In genomic region chr8:117367441-117367840, GRCm38 (mm10) we compare ENCODE assay signal across 20 mouse cellular contexts.
DNase-seq lines count a peak whose midpoint lies in the region; ATAC-seq and TF ChIP-seq lines count a peak whose summit lies in the region.
"Had no signal": no experiment of that assay in that cellular context is flagged by ENCODE, and none has a peak within 500 bp of the region (broad histone marks: within the 10 kb centered on the region; RNA-seq: fewer than 3 reads in every experiment).

No protein-coding gene starts in this region.

- ATAC-seq in granulocyte monocyte progenitor cell, adult 5-6 weeks (replicated peaks; ENCODE audit: poor library complexity, severe bottlenecking) = peak; percentile 57
- peak; percentile 66 for ATAC-seq in lung, postnatal 0 days
- no peak for ATAC-seq in intestine, embryonic 16.5 days
- ATAC-seq: forebrain, embryonic 14.5 days; hindbrain, embryonic 16.5 days; intestine, postnatal 0 days had no signal

- no peaks in the 10 kb centered on the region for H3K27me3 ChIP-seq in lung, postnatal 0 days (replicated peaks; ENCODE audit: insufficient read depth, low read length)
- H3K27me3 ChIP-seq in megakaryocyte, embryonic 14.5 days (replicated peaks) = no peaks in the 10 kb centered on the region
- no peaks in the 10 kb centered on the region for H3K27me3 ChIP-seq in intestine, embryonic 16.5 days (replicated peaks; ENCODE audit: control insufficient read depth, insufficient read depth, low read length)
- H3K27me3 ChIP-seq: embryonic facial prominence, embryonic 12.5 days; limb, embryonic 13.5 days; neural tube, embryonic 13.5 days had no signal

- peak; percentile 47 for DNase-seq in 416B (ENCODE audit: low read depth)
- DNase-seq in lung, postnatal 0 days (ENCODE audit: low spot score) = peak; percentile 88
- DNase-seq in spleen, postnatal 4 days (ENCODE audit: low spot score in 2 of 2) = no peak
- DNase-seq in right cerebral cortex, postnatal 36 days (ENCODE audit: low spot score in 2 of 2) = no peak
- DNase-seq: adrenal gland, adult 2 months; cerebellum, adult 8-10 months; gastrocnemius, adult 2 months; heart, postnatal 4 days; right cerebral cortex, postnatal 14 days had no signal

- peaks cover 68% of the 10 kb centered on the region for H3K4me1 ChIP-seq in lung, postnatal 0 days (ENCODE audit: insufficient read depth, low read depth, low read length)
- peaks cover 100% of the 10 kb centered on the region for H3K4me1 ChIP-seq in megakaryocyte, embryonic 14.5 days
- H3K4me1 ChIP-seq in intestine, embryonic 16.5 days (ENCODE audit: control insufficient read depth, insufficient read depth, low read length) = peaks cover 59% of the 10 kb centered on the region

- H3K27ac ChIP-seq in lung, postnatal 0 days (ENCODE audit: low read length) = peak overlapping the region; percentile 11; the same call in 1 of the 2 replicates
- H3K27ac ChIP-seq in intestine, embryonic 16.5 days (ENCODE audit: low read length) = no peak overlapping the region
- H3K27ac ChIP-seq: embryonic facial prominence, embryonic 12.5 days; gastrocnemius, adult 2 months; limb, embryonic 13.5 days; liver, embryonic 14.5 days; midbrain, embryonic 10.5 days had no signal

- H3K36me3 ChIP-seq in lung, postnatal 0 days (ENCODE audit: insufficient read depth, low read length) = no peaks in the 10 kb centered on the region
- peaks cover 67% of the 10 kb centered on the region for H3K36me3 ChIP-seq in megakaryocyte, embryonic 14.5 days (replicated peaks; ENCODE audit: low read length)
- H3K36me3 ChIP-seq in intestine, embryonic 16.5 days (ENCODE audit: control insufficient read depth, insufficient read depth, low read length) = no peaks in the 10 kb centered on the region
- H3K36me3 ChIP-seq: embryonic facial prominence, embryonic 12.5 days; limb, embryonic 13.5 days; midbrain, embryonic 10.5 days; neural tube, embryonic 13.5 days had no signal

- WGBS in lung, postnatal 0 days = 25% methylated on average over 8 of the region's 8 CpGs
- 68% methylated on average over 8 of the region's 8 CpGs for WGBS in intestine, embryonic 16.5 days

- H3K4me3 ChIP-seq in lung, postnatal 0 days (ENCODE audit: low read depth, low read length) = no peak overlapping the region
- peak overlapping the region; percentile 38 for H3K4me3 ChIP-seq in megakaryocyte, embryonic 14.5 days (replicated peaks)
- H3K4me3 ChIP-seq in intestine, embryonic 16.5 days (ENCODE audit: low read length) = no peak overlapping the region
- H3K4me3 ChIP-seq: embryonic facial prominence, embryonic 12.5 days; gastrocnemius, adult 2 months; limb, embryonic 13.5 days; midbrain, embryonic 10.5 days; neural tube, embryonic 13.5 days had no signal

- H3K9me3 ChIP-seq in lung, postnatal 0 days (ENCODE audit: low read length) = no peaks in the 10 kb centered on the region
- no peaks in the 10 kb centered on the region for H3K9me3 ChIP-seq in megakaryocyte, embryonic 14.5 days
- no peaks in the 10 kb centered on the region for H3K9me3 ChIP-seq in intestine, embryonic 16.5 days (ENCODE audit: control insufficient read depth, low read length)
- H3K9me3 ChIP-seq: embryonic facial prominence, embryonic 12.5 days; limb, embryonic 13.5 days; midbrain, embryonic 10.5 days; neural tube, embryonic 13.5 days had no signal

- no peak for TF ChIP-seq CTCF in lung, postnatal 0 days (IDR thresholded peaks at IDR 0.05)

- peak; percentile 80 for TF ChIP-seq EP300 in lung, postnatal 0 days (IDR thresholded peaks at IDR 0.05)

- H3K9ac ChIP-seq in lung, postnatal 0 days (replicated peaks; ENCODE audit: low read depth) = no peak overlapping the region
- no peak overlapping the region for H3K9ac ChIP-seq in intestine, embryonic 16.5 days (ENCODE audit: low read depth, low read length)
- H3K9ac ChIP-seq: embryonic facial prominence, embryonic 12.5 days; limb, embryonic 13.5 days; liver, embryonic 14.5 days; neural tube, embryonic 13.5 days had no signal

- H3K4me2 ChIP-seq in lung, postnatal 0 days (replicated peaks; ENCODE audit: low read depth, low read length) = no peak overlapping the region
- no peak overlapping the region for H3K4me2 ChIP-seq in intestine, embryonic 16.5 days (ENCODE audit: low read depth, low read length)
- H3K4me2 ChIP-seq: embryonic facial prominence, embryonic 12.5 days; limb, embryonic 13.5 days; neural tube, embryonic 13.5 days had no signal

Comparison
In these comparisons a context has a peak if more than half of its experiments do, and no peak if none do; other contexts are left out.
1. DNase-seq: peak in 416B (single experiment) and lung, postnatal 0 days (single experiment); none in spleen, postnatal 4 days (0 of 2) and right cerebral cortex, postnatal 36 days (0 of 2).